Mouse (Mus musculus): ENCODE results near the gene Galm. TPM values are rescaled to one million over a fixed set of nuclear protein-coding genes. Genes with fewer than 3 reads are reported as not detected.

The Galm gene
- total and polyA plus RNA-seq, 2 experiments from 2014 or later, result 9.6 to 19.7 TPM

DNA sequence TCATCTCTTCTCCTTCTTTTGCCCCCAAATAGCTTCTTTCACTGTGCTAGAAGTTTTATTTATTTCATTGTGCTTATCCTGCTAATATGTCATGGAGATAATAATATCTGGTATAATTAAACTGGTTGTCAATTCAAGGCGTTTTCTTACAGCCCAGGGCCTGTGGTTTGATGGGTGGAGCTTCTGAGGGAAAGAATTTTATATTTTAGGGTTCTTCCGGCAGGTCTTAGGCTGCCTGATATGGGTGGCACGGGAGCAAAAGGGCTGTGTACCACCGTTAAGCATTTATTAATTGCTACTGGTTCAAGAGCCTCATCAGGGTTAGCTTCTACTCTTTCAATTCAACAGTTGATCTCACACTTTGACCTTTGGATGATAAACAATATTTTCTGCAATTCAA is 5.2 kb downstream of the Galm start:
- 81% methylated on average over 4 of the region's 4 CpGs for WGBS
- TF ChIP-seq CTCF (IDR thresholded peaks at IDR 0.05; ENCODE audit: low read depth) (no peak), EP300 (IDR thresholded peaks at IDR 0.05; ENCODE audit: low read depth) (no peak)

DNA sequence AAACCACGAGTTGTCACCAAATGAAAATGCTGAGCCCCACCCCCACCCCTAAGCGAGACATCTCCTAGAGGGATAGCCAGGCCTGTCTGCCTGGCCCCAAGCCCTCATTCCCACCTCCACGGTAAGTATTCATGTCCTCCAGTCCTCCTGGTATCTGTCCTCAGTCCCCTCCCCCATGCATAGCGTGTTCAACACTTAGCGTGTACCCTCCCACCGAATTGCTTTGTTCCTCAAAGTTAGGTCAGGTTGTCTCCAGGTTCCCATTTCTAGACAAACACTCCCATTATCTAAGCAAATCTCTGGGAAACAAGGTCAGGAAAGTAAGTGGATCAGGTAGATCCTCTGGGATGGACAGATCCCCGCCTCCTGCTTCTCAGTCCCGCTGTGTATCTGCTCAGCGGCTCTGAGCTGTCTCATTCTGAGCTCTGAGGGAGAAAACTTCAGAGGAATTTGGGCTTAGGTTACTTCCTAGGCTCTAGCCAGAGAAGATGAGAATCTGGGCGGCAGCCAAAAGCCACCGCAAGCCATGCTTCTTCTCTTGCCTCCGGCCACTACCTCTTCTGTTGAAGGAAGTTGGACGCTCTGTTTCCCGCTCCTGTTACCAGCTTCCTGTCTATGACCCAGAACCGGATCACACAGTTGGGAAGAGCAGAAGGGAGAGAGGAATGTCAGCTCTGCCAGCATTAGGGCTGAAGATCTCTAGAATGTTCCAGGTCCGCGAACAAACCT is 11.3 kb downstream of the Galm start:
- H3K9me3 ChIP-seq (replicated peaks; ENCODE audit: control insufficient read depth, low read length), result no peaks in the 10 kb centered on the region
- H3K36me3 ChIP-seq (replicated peaks; ENCODE audit: control insufficient read depth, insufficient read depth, low read length), result no peaks in the 10 kb centered on the region
- H3K4me3 ChIP-seq (ENCODE audit: low read depth, low read length), result no peak overlapping the region
- no peak overlapping the region for H3K4me2 ChIP-seq (ENCODE audit: low read depth, low read length)
- peaks cover 4% of the 10 kb centered on the region; the same call in 1 of the 2 replicates for H3K4me1 ChIP-seq (ENCODE audit: control insufficient read depth, insufficient read depth)
- DNase-seq (ENCODE audit: low spot score), result no peak
- WGBS, result 65% methylated on average over 17 of the region's 17 CpGs
- H3K9ac ChIP-seq (replicated peaks; ENCODE audit: low read depth, low read length), result no peak overlapping the region
- H3K27me3 ChIP-seq (ENCODE audit: control insufficient read depth, insufficient read depth, low read length), result no peaks in the 10 kb centered on the region
- H3K27ac ChIP-seq (ENCODE audit: low read depth), result no peak overlapping the region
- TF ChIP-seq EP300 (IDR thresholded peaks at IDR 0.05; ENCODE audit: low read depth), result no peak
- no peak for ATAC-seq (ENCODE audit: insufficient read depth, low read depth)

More for the DNA sequence above, 5.2 kb downstream of the Galm start:
- ATAC-seq (ENCODE audit: insufficient read depth, low read depth) (no peak), DNase-seq (ENCODE audit: low spot score) (no peak)
- Histone ChIP-seq H3K27me3 (ENCODE audit: control insufficient read depth, insufficient read depth, low read length) (no peaks in the 10 kb centered on the region), H3K4me3 (ENCODE audit: low read depth, low read length) (no peak overlapping the region), H3K4me1 (ENCODE audit: control insufficient read depth, insufficient read depth) (peaks cover 9% of the 10 kb centered on the region), H3K9me3 (replicated peaks; ENCODE audit: control insufficient read depth, low read length) (no peaks in the 10 kb centered on the region), H3K27ac (ENCODE audit: low read depth) (no peak overlapping the region), H3K4me2 (ENCODE audit: low read depth, low read length) (no peak overlapping the region), H3K9ac (replicated peaks; ENCODE audit: low read depth, low read length) (no peak overlapping the region), H3K36me3 (replicated peaks; ENCODE audit: control insufficient read depth, insufficient read depth, low read length) (no peaks in the 10 kb centered on the region)

DNA sequence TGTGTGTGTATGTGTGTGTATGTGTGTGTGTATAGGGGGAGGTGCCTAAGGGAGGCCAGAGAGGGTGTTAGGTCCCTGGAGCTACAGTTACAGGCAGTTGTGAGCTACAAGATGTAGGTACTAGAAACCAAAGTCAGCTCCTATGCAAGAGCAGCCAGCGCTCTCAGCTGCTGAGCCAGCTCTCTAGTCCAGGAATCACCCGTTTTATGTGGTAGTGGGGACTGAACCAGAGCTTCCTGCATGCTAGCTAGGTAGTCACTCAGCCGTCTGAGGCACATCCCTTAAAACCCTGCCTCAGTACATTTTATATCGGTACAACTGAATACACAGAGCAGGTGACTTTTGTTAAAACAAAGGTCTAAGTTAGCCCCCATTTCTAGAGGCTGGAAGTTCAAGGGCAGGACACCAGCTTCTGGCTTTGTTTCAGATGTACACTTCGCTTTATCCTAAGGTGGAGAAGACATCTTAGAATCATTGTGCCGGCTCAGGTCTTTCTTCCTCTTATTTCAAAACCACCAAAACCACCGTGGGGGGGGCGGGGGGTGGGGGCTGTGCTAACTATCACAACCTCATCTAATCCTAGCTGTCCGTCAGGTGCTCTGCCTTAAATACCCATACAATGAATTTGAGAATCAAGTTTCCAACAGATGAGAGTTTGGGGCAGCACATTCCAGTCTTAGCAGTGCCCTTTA is 12.6 kb downstream of the Galm start:
- Histone ChIP-seq H3K27ac (ENCODE audit: low read depth) (no peak overlapping the region), H3K4me1 (ENCODE audit: control insufficient read depth, insufficient read depth) (peaks cover 7% of the 10 kb centered on the region; the same call in 1 of the 2 replicates), H3K27me3 (ENCODE audit: control insufficient read depth, insufficient read depth, low read length) (no peaks in the 10 kb centered on the region), H3K4me2 (ENCODE audit: low read depth, low read length) (no peak overlapping the region), H3K4me3 (ENCODE audit: low read depth, low read length) (no peak overlapping the region), H3K36me3 (replicated peaks; ENCODE audit: control insufficient read depth, insufficient read depth, low read length) (no peaks in the 10 kb centered on the region), H3K9me3 (replicated peaks; ENCODE audit: control insufficient read depth, low read length) (no peaks in the 10 kb centered on the region), H3K9ac (replicated peaks; ENCODE audit: low read depth, low read length) (no peak overlapping the region)
- 79% methylated on average over 9 of the region's 9 CpGs for WGBS
- ATAC-seq (ENCODE audit: insufficient read depth, low read depth), result no peak
- DNase-seq (ENCODE audit: low spot score), result no peak
- no peak for TF ChIP-seq CTCF (IDR thresholded peaks at IDR 0.05; ENCODE audit: low read depth)
- TF ChIP-seq EP300 (IDR thresholded peaks at IDR 0.05; ENCODE audit: low read depth), result no peak

DNA sequence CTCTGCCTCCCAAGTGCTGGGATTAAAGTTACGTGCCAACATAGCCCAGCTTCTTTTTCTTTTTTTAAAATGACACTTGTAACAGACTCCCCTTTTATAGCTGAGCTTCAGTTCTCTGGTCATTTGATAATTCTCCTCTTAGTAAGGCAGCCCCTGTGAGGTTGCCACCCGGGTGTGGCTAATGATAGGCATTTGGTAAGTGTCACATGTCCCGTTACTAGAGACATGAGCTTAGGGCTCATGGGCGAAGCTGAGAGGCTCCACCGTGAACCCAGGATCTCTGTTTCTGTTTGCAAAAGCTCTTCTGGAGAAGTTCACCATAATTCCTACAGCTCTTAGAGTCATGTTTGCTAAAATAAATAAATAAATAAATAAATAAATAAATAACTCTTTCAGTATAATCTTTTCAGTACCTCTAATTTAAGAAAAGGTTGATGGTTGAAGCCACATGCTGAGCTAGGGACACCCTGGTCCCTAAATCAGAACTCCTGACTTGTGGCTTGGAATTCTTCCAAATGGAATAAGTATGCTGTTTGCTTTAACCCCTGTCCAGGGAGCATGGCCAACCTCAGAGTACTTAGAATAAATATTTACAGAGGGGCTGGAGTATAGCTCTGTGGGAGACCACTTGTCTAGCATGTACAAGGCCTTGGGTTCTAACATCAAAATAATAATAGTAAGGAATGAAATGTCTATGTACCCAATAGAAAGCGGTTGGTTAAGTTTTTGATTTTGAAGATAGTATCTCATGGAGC is 16.4 kb downstream of the Galm start:
- Histone ChIP-seq H3K4me1 (ENCODE audit: control insufficient read depth, insufficient read depth) (peaks cover 16% of the 10 kb centered on the region; the same call in 1 of the 2 replicates), H3K27ac (ENCODE audit: low read depth) (no peak overlapping the region), H3K27me3 (ENCODE audit: control insufficient read depth, insufficient read depth, low read length) (no peaks in the 10 kb centered on the region), H3K9ac (replicated peaks; ENCODE audit: low read depth, low read length) (no peak overlapping the region), H3K4me2 (ENCODE audit: low read depth, low read length) (no peak overlapping the region), H3K4me3 (ENCODE audit: low read depth, low read length) (no peak overlapping the region), H3K36me3 (replicated peaks; ENCODE audit: control insufficient read depth, insufficient read depth, low read length) (no peaks in the 10 kb centered on the region), H3K9me3 (replicated peaks; ENCODE audit: control insufficient read depth, low read length) (no peaks in the 10 kb centered on the region)
- no peak for TF ChIP-seq CTCF (IDR thresholded peaks at IDR 0.05; ENCODE audit: low read depth)
- TF ChIP-seq EP300 (IDR thresholded peaks at IDR 0.05; ENCODE audit: low read depth), result no peak
- 78% methylated on average over 6 of the region's 6 CpGs for WGBS
- ATAC-seq (ENCODE audit: insufficient read depth, low read depth) (no peak), DNase-seq (ENCODE audit: low spot score) (no peak)

DNA sequence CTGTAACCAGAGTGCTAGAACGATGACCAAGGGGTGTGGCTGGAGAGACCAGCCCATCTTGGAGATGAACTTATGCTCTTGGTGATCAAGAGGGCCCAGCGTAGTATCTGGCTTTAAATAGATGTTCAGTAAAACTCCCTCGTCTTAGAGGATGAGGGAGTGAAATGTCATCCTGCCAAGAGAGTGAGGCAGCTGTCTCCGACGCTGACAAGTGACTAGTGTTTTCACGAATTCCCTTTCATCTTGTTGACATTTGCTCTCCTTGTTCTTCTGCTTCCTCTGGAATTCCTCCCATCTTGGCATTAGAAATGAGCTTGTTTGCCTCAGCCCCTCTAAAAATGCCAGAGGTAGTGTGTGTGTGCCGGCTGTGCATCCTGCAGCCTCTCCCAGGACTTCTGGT is 17.9 kb downstream of the Galm start:
- H3K9ac ChIP-seq (replicated peaks; ENCODE audit: low read depth, low read length), result no peak overlapping the region
- no peak overlapping the region for H3K27ac ChIP-seq (ENCODE audit: low read depth)
- ATAC-seq (ENCODE audit: insufficient read depth, low read depth) (no peak), DNase-seq (ENCODE audit: low spot score) (no peak)
- no peaks in the 10 kb centered on the region for H3K36me3 ChIP-seq (replicated peaks; ENCODE audit: control insufficient read depth, insufficient read depth, low read length)
- H3K4me3 ChIP-seq (ENCODE audit: low read depth, low read length), result no peak overlapping the region
- no peaks in the 10 kb centered on the region for H3K27me3 ChIP-seq (ENCODE audit: control insufficient read depth, insufficient read depth, low read length)
- no peaks in the 10 kb centered on the region for H3K9me3 ChIP-seq (replicated peaks; ENCODE audit: control insufficient read depth, low read length)
- no peak overlapping the region for H3K4me2 ChIP-seq (ENCODE audit: low read depth, low read length)
- peaks cover 20% of the 10 kb centered on the region; the same call in 1 of the 2 replicates for H3K4me1 ChIP-seq (ENCODE audit: control insufficient read depth, insufficient read depth)
- no peak for TF ChIP-seq CTCF (IDR thresholded peaks at IDR 0.05; ENCODE audit: low read depth)
- TF ChIP-seq EP300 (IDR thresholded peaks at IDR 0.05; ENCODE audit: low read depth), result no peak
- WGBS, result 33% methylated on average over 7 of the region's 7 CpGs

Data from heart, postnatal 0 days (tissue).